Mouse (Mus musculus) heart, embryonic 12.5 days (tissue): ENCODE measurements at regions not wholly inside any gene's neighbourhood (a gene's known extent, or its start where the extent isn't known, plus 50 kb on each side); places are given as distances from the start of the nearest gene placed in this dataset.
A peak's percentile ranks its signal among the peaks of the same experiment; 100 is the strongest.

ENCODE experiments used
- ATAC-seq: fragments of 200-750 bp; cut with Nextera tagmentation; 2 replicates; pipeline ENCODE4 v1.8.0; 2017; ENCODE audit warnings: moderate TSS enrichment, moderate library complexity; ENCODE audit not compliant: insufficient number of reproducible peaks, low FRiP score
- H3K27ac ChIP-seq: fragments of 300-500 bp; sonication (generic); 2 replicates; pipeline ENCODE4 v1.5.1; 2016; ENCODE audit warnings: mild to moderate bottlenecking, moderate library complexity; ENCODE audit not compliant: poor library complexity, severe bottlenecking
- H3K27me3 ChIP-seq: fragments of 300-500 bp; sonication (generic); replicated peaks from 2 replicates; pipeline ENCODE4 v1.6.1; 2016; ENCODE audit warnings: mild to moderate bottlenecking, moderate library complexity
- H3K36me3 ChIP-seq: fragments of 300-500 bp; sonication (generic); 2 replicates; pipeline ENCODE4 v1.6.1; 2016; ENCODE audit warnings: mild to moderate bottlenecking, moderate library complexity
- H3K4me1 ChIP-seq: fragments of 300-500 bp; sonication (generic); replicated peaks from 2 replicates; pipeline ENCODE4 v1.6.1; 2016; ENCODE audit warnings: mild to moderate bottlenecking
- H3K4me2 ChIP-seq: fragments of 300-500 bp; sonication (generic); 2 replicates; pipeline ENCODE4 v1.6.1; 2016; ENCODE audit warnings: mild to moderate bottlenecking, moderate library complexity
- H3K4me3 ChIP-seq: fragments of 300-500 bp; sonication (generic); 2 replicates; pipeline ENCODE4 v1.5.1; 2016; ENCODE audit warnings: mild to moderate bottlenecking
- H3K9ac ChIP-seq: fragments of 300-500 bp; sonication (generic); 2 replicates; pipeline ENCODE4 v1.6.1; 2016; ENCODE audit warnings: mild to moderate bottlenecking, moderate library complexity
- H3K9me3 ChIP-seq: fragments of 300-500 bp; sonication (generic); replicated peaks from 2 replicates; pipeline ENCODE4 v1.6.1; 2016; ENCODE audit warnings: mild to moderate bottlenecking, moderate library complexity
- WGBS: fragments of 180-500 bp; shearing (Covaris S2); methylation state at CpG from one replicate; pipeline ENCODE4 v1.1.7; 2016; 5-methylcytosine and 5-hydroxymethylcytosine counted together

DNA sequence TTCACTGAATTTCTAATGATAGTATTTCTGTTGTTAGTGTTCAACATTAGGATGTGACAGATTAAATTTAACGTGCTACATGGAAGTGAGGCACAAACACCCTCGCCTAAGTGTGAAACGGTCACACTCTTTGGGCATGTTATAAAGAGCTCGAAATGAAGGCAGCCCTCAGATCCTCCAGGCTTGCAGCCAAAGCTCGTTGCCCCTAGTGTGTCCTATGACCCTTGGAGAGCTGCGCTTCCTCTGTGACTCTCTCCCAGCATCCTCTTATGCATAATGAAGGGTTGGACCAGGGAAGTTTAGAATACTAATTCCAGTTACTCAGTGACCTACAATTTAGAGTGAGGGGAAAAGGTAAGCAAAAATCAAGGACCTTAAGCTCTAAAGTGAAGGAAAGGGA lies 92.4 kb upstream of the Spred1 start:
- Histone ChIP-seq H3K4me1 (no peaks in the 10 kb centered on the region), H3K4me2 (no peak overlapping the region), H3K9me3 (0 out of 2 replicates have a peak, but pooled peaks cover 2% of the 10 kb centered on the region), H3K27me3 (no peaks in the 10 kb centered on the region), H3K27ac (no peak overlapping the region), H3K4me3 (no peak overlapping the region), H3K36me3 (no peaks in the 10 kb centered on the region), H3K9ac (no peak overlapping the region)
- no peak for ATAC-seq
- WGBS: 74% methylated on average over 6 of the region's 6 CpGs

DNA sequence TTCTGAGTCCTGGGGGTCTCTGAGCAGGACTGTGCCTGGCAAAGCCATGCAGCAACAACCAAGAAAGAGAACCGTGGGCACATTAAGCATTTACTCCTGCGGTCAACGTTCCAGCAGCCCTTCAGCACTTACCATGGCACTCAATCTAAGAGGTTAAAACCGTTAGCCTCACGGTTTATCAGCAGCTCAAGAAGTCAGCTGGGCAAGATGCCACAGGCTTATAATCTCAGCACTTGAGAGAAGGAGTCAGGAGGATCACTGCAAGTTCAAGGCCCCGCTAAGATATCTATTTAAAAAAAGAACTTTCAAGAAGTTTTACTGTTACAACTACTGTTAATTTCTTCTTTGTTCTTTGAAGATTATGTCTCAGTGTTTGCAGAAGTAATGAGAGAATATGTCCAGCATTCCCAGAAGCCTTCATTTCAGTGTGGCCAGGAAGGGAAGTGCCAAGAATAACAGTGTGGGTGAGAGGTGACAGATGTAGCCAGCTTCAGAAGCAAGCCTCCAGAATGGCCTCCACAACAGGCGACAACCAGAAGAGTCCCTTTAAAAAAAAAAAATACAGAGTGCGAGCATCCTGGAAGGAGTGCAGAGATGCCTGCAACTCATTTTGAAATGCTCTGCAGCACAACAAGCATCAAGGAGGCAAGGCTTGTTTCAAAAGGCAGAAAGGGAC lies 84.8 kb upstream of the Spred1 start:
- no peak overlapping the region for H3K4me3 ChIP-seq
- H3K4me2 ChIP-seq: no peak overlapping the region
- peaks cover 31% of the 10 kb centered on the region for H3K4me1 ChIP-seq
- 24% methylated on average over 8 of the region's 8 CpGs for WGBS
- H3K9ac ChIP-seq: no peak overlapping the region
- H3K36me3 ChIP-seq: no peaks in the 10 kb centered on the region
- ATAC-seq: 0 out of 2 replicates have a peak, but pooled peaks have one; percentile 39
- no peaks in the 10 kb centered on the region for H3K27me3 ChIP-seq
- H3K9me3 ChIP-seq: 0 out of 2 replicates have a peak, but pooled peaks cover 2% of the 10 kb centered on the region
- H3K27ac ChIP-seq: peak overlapping the region; percentile 41; the same call in 1 of the 2 replicates

- 34% methylated on average over 3 of the region's 3 CpGs for WGBS
- H3K9ac ChIP-seq: no peak overlapping the region
These were observed 81.0 kb upstream of the Spred1 start for GRCm38 (mm10) chr2:117040211-117040610.

GRCm38 (mm10) chr2:117043831-117044230 lies 77.3 kb upstream of the Spred1 start:
- Histone ChIP-seq H3K4me2 (no peak overlapping the region), H3K4me1 (peaks cover 41% of the 10 kb centered on the region), H3K36me3 (no peaks in the 10 kb centered on the region), H3K4me3 (no peak overlapping the region), H3K9me3 (no peaks in the 10 kb centered on the region), H3K9ac (no peak overlapping the region), H3K27ac (no peak overlapping the region), H3K27me3 (0 out of 2 replicates have a peak, but pooled peaks cover 3% of the 10 kb centered on the region)
- no peak for ATAC-seq
- WGBS: 48% methylated on average over 7 of the region's 7 CpGs

More at GRCm38 (mm10) chr2:117040211-117040610, 81.0 kb upstream of the Spred1 start:
- Histone ChIP-seq H3K4me2 (no peak overlapping the region), H3K4me1 (peaks cover 50% of the 10 kb centered on the region), H3K27me3 (no peaks in the 10 kb centered on the region), H3K36me3 (no peaks in the 10 kb centered on the region), H3K27ac (no peak overlapping the region), H3K9me3 (no peaks in the 10 kb centered on the region), H3K4me3 (no peak overlapping the region)
- no peak for ATAC-seq

- H3K36me3 ChIP-seq: no peaks in the 10 kb centered on the region
- ATAC-seq: no peak
- peak overlapping the region; percentile 21 for H3K27ac ChIP-seq
- H3K4me1 ChIP-seq: peaks cover 17% of the 10 kb centered on the region
- no peak overlapping the region for H3K4me3 ChIP-seq
- H3K9ac ChIP-seq: no peak overlapping the region
- WGBS: 7% methylated on average over 5 of the region's 5 CpGs
- 0 out of 2 replicates have a peak, but pooled peaks cover 3% of the 10 kb centered on the region for H3K9me3 ChIP-seq
- no peak overlapping the region for H3K4me2 ChIP-seq
- H3K27me3 ChIP-seq: 0 out of 2 replicates have a peak, but pooled peaks cover 3% of the 10 kb centered on the region
These were observed 72.9 kb upstream of the Spred1 start for GRCm38 (mm10) chr2:117048290-117048730.

- no peak for ATAC-seq
- Histone ChIP-seq H3K27me3 (0 out of 2 replicates have a peak, but pooled peaks cover 3% of the 10 kb centered on the region), H3K9me3 (0 out of 2 replicates have a peak, but pooled peaks cover 3% of the 10 kb centered on the region), H3K27ac (no peak overlapping the region), H3K9ac (no peak overlapping the region), H3K36me3 (no peaks in the 10 kb centered on the region), H3K4me3 (no peak overlapping the region), H3K4me2 (no peak overlapping the region), H3K4me1 (peaks cover 9% of the 10 kb centered on the region)
- WGBS: 81% methylated on average over 2 of the region's 2 CpGs
These were observed 71.1 kb upstream of the Spred1 start for GRCm38 (mm10) chr2:117050061-117050460.

DNA sequence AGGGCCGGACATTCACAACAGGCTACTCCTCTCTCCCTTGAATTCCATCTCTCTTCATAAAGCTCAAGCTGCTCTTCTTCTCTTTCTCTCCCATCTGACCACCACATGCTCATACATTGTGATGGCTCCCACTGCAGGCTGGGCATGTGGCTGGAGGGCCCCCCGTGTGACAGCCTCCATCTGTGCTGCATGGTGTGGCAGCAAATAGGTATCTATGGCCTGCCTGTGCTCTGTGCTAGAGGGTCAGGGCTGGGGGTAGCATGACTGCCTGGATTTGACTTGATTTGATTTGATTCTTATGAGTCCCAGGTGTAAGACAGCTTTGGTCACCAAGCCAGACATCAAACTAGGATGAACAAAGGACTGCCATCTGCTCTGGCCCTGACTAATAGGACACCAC lies 57.0 kb upstream of the Spred1 start:
- no peak for ATAC-seq
- no peak overlapping the region for H3K4me2 ChIP-seq
- H3K36me3 ChIP-seq: no peaks in the 10 kb centered on the region
- H3K9ac ChIP-seq: no peak overlapping the region
- no peaks in the 10 kb centered on the region for H3K27me3 ChIP-seq
- no peak overlapping the region for H3K27ac ChIP-seq
- WGBS: 72% methylated on average over 2 of the region's 2 CpGs
- no peaks in the 10 kb centered on the region for H3K9me3 ChIP-seq
- no peak overlapping the region for H3K4me3 ChIP-seq
- H3K4me1 ChIP-seq: no peaks in the 10 kb centered on the region

GRCm38 (mm10) chr2:117070348-117070747 lies 50.8 kb upstream of the Spred1 start:
- ATAC-seq: no peak
- WGBS: 55% methylated on average over 6 of the region's 6 CpGs

GRCm38 (mm10) chr2:117071098-117071497 lies 50.1 kb upstream of the Spred1 start:
- Histone ChIP-seq H3K4me2 (no peak overlapping the region), H3K27me3 (no peaks in the 10 kb centered on the region), H3K36me3 (no peaks in the 10 kb centered on the region), H3K27ac (no peak overlapping the region), H3K9ac (no peak overlapping the region), H3K9me3 (no peaks in the 10 kb centered on the region), H3K4me1 (0 out of 2 replicates have a peak, but pooled peaks cover 3% of the 10 kb centered on the region), H3K4me3 (no peak overlapping the region)
- no peak for ATAC-seq

More at GRCm38 (mm10) chr2:117070348-117070747, 50.8 kb upstream of the Spred1 start:
- Histone ChIP-seq H3K27ac (no peak overlapping the region), H3K27me3 (no peaks in the 10 kb centered on the region), H3K4me2 (no peak overlapping the region), H3K9ac (no peak overlapping the region), H3K9me3 (no peaks in the 10 kb centered on the region), H3K4me1 (0 out of 2 replicates have a peak, but pooled peaks cover 3% of the 10 kb centered on the region), H3K36me3 (no peaks in the 10 kb centered on the region), H3K4me3 (no peak overlapping the region)
